Mouse (Mus musculus) urinary bladder, postnatal 14 days (tissue): Measurements from ENCODE around the gene Ptpn13.

Experiments
- DNase-seq: peaks from one replicate; pipeline ENCODE4 v3.0.0; 2021; ENCODE audit warnings: low spot score

The Ptpn13 gene

DNA sequence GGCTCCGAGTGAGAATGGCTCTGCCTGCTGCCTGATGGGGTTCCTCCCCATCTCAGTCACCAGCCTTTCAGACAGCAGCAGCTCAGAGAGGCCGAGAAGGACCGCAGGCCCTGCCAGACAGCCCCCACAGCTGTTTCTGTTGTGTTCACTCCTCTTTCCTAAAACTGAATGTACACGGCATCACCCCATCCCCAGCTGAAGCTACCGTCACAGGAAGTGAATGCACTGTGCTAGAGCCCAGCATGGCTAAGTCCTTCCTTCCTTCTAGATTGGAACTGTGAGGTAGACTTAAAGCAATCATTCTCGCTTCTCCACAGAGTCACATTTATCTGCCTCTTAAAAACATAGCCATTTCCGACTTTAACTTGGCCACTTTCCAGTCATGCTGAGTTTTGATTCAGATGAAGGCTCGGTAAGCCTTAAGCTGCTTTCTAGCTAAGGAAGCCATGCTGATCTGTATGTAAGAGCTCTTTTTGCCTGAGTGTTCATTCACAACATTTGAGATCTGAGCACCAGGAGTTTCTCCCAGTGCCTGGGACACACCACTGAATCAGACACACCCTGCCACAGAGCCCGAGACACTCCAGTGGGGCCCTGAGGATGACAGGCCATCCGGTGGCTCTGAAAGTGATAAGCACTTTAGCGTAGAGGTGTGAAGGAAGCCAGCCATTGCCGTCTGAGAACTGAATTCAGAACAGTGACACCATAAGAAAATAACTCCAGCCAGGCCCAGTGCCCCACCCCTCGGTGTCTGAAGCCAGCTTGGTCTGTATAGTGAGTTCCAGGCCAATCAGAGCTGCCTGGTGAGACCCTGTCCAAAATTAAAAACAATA lies 170.6 kb downstream of the Ptpn13 start:
- no peak for DNase-seq

DNA sequence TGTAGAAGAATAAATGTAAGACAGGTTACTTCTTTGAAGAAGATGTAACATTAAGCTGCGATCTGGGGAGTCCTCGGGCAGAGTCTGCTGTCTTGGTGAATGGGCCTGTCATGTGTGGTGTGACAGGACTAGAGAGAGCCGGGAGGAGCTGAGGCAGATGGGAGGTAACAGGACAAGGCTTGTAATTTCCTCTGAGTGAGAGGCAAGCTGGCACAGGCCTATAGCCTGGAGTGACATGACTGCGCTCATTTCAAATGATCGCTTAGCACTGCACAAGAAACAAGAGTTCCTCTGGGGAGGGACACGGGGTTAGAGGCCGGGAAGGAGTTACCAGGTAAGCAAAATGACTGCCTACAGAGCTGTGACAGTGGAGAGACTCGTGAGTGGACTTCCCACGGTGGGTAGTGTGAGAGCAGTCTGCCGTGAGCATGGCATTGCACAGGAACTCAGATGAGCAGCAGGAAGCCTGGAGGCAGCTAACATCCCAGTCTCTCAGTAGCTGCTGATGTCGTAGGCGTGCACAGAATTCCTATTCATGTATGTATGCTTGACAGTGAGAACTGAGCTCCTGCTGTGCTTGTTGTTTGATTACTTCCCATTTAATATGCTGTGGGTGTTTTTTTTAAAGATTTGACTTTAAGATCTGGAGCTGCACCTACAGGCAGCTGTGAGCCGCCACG lies 171.6 kb downstream of the Ptpn13 start:
- peak; percentile 59 for DNase-seq

DNA sequence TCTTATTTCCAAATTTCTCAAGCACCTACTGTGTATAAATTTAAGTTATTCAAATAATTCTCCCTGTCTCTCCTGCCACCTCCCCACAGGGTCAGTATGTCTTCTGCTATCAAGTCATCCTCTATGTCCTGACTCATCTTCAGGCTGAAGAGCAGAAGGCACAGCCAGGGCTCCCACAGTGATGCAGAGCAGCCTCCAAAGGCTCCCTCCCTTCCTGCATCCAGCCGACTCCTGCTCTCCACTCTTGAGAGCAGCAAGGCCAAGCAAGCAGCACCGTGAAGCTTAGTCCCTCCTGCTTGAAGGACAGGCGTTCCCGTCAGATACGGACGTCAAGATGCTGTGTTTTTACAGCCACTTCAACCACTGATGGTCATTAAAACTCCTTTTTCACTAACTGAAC lies 172.6 kb downstream of the Ptpn13 start:
- DNase-seq = no peak

DNA sequence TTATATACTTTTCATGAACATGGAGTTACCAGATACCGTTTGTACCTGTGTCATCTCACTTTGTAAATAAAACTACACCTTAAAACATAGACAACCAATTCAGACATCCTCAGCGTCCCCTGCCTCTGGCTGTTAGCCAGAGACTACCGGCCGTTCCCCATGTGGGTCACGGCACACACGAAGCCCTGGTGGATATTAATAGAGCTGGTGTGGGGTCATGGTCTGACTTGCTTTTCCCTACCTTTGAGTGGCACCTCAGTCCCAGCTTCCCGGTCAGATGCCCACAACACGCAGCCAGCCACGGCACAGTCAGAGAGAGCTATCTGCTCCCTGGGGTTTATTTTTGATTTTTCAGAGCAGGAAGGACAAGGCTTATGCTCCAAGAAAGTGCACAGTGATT lies 173.3 kb downstream of the Ptpn13 start:
- DNase-seq = no peak

DNA sequence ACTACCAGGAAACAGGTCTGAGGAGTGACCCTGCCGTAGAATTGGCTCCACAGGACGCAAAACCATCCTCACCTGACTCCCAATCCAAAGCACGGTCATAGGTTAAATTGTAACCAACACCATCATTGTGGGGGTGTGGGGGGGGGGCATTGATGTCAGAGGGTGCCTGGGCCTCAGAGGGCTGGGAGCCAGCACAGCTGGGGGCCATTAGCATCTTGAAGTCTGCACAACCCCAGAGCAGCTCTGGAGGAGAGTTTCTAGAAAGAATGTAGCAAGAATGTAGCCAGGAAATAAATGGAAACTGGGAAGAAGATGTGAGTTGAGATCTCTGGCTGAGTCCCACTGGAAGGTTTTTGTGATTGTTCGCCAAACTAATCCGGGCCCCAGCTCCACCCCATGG lies 173.9 kb downstream of the Ptpn13 start:
- no peak for DNase-seq

DNA sequence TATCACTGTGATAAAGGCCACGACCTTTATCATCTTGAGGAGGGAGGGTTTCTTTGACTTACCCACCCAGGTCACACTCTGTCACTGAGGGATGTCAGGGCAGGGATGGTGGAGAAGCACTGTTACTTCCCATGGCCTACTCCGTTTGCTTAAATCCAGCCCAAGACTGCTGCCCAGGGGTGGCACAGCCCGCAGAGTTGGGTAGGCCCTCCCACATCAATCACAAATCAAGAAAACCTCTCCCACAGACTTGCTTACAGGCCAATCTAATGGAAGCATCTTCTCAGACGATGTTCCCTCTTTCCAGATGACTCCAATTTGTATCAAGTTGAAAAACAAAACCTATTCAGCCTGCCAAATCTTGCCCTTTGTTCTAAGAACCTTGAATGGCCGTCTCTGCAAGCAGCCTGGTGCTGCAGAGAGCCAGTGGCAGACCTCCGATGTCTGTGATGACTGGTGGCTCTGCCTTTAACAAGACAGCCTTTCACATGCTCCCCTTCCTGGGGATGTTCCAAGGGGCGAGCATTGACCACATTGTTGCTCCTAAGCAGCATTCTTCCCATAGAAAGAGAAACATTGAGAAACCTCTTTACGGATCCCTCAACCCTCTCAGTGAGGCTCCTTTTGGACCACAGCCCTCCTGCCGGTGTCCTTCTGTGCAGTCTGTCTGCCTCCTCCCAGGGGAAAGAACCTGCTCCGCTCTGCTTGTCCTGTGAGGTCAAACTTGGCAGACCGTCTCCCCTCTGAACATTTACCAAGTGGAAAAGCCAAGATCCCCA lies 178.3 kb downstream of the Ptpn13 start:
- DNase-seq = no peak

DNA sequence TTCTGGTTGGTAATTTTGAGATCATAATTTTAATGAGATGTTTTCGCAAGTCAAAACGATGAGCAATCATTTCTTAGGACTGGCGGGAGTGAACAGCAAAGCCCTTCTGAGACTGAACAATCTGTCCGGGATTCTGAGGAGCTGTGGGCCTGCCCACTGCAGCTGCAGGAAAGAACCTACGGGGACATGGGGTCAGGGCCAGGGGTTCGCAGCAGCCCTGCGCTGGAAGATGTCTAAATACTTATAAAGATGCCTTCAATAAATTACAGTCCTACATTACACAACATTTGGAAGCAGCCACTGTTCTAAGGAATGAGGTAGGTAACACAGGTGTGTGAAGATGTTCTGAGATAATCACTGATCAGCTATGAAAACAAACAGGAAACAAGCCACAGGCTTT lies 180.7 kb downstream of the Ptpn13 start:
- no peak for DNase-seq

DNA sequence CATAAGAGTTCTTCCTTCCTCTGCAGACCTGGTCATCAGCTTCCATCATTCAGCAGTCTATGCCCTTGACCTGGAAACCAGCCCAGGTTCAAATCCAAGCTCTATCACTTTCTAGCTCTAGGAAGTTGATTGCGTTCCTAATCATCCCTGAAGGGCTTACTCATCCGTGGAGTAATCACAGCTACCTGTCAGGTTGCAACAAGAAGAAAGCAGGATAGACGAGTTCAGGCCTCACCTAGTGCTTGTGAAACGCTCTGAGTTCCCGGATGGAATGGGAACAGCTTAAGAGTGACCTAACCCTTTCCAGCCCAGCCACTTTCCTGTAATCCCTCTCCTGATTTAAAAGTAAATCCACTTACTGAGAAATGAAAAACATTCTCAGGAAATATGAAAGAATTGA lies 185.2 kb downstream of the Ptpn13 start:
- no peak for DNase-seq

DNA sequence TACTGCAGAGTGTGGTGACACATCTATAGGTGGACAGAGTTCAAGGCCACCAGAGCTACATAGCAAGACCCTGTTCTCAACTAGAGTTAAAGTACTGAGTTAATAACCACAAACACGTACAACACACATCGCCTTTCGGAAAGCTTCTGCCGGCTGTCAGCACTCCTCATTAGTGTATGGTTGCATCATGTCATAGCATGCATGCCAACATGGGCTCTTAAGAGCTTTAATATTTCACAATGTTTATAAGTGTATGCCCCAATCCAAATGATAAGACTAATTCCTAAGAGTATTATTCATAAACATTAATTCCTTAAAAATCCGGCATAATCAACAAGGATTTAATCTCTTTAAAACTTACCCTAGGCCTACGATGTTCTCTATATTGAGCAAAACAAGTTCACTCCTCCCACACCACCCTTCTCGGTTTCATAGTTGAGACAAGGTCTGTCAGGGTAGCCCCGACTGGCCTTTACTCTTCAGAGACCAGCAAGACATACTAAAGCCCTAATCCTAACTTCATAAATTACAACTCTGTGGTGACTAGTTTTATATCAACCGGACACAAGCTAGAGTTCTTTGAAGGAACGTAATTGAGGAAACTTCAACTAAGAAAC lies 186.0 kb downstream of the Ptpn13 start:
- DNase-seq = peak; percentile 34

DNA sequence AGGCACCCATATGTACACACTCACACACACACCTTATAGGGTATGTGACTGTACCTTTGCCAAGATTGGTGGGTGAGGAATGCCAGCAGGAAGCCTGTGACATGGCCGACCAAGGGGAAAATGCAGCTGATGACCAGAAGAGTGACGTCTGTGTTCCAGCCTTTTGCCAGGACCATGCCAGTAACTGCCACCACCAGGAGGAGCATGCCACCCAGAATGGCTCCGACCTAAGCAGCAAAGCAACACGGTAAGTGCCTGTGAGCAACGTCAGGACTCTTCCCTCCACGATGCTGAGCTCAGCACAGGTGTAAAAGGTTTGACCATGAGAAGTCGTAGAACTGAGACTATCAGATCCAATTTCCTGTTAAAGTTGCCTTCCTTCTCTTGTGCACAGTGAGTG lies 187.3 kb downstream of the Ptpn13 start:
- no peak for DNase-seq

DNA sequence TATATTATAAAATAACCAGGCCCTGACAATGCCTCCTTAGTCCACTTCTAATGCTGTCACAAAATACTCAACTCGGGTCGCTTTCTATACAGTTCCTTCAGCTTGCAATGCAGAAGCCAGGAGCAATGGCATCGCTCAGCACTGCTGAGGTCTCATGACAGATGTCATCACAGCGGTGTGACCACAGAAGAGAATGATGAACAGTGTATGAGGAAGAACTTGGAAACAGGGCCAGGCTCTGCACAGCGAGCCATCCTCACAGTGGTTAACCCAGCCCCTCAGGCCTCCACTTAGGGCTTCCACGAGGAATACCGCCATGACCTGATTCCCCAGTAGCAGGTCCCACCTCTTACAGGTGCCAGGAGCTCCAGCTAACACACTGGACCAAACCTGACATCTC lies 189.4 kb downstream of the Ptpn13 start:
- no peak for DNase-seq

DNA sequence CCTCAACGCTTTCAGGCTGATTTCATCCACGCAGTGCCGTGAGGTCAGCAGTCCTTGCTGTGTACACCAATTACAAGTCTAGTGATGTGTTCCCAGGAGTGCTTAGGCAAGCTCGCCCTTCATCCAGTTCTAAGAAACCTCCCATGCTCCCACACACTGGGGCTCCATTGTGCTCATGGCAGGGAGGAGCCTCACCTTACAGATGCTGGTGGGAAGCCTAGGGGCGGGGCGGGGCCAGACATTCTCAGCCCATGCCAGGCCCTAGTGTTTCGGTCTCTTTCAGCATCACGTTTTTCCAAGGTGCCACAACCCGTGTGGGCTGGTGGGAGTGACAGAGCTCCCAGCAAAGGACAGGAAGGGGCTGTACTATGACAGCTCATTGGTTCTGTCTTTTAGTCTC lies 192.2 kb downstream of the Ptpn13 start:
- no peak for DNase-seq

DNA sequence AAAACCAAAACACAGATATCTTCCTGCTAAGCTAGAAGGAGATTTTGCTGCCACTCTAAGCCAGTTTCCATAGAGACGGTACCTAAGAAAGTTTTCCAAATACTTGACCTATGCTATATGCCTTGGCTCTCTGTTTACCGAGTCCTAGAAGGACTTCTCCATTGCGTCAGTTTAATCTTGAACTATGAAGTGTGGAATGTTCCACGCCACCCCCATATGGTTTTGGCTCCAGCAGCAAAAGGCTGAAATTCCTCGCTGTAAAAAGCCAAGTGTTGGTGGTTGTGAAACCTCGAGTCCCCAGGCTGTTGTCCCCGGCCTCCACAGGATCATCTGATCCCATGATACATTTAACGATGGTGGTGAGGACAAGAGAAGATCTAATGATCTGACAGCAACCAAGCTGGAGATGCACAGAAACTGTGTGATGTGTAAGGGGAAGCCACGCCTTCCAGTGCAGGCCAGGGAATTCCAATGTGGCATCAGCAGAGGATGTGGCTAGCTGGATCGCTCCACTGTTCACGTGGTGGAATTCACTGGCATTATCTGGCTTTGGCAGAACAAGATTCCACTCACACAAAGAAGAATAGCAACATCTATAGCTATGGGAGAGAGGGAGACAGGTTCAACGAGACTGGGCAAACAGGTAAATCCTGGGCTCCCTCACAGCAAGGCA lies 195.4 kb downstream of the Ptpn13 start:
- peak; percentile 57 for DNase-seq

DNA sequence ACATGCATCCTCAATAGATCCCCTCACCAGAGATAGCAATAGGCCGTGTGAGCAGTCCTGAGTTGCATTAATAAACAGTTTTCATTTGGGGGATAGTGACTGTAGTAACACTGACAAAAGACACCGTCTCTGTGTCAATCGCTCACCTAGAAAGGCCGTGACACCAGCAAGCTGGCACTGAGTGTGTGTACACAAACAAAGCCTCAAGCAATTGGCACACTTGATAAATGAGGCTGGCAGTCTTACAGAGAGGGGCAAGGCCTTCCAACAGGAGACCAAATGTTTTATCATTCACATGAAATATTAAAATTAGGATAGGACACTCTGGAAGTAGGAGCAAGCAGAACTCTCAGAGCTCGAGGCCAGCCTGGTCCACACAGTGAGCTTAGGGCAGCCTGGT lies 197.3 kb downstream of the Ptpn13 start:
- no peak for DNase-seq

DNA sequence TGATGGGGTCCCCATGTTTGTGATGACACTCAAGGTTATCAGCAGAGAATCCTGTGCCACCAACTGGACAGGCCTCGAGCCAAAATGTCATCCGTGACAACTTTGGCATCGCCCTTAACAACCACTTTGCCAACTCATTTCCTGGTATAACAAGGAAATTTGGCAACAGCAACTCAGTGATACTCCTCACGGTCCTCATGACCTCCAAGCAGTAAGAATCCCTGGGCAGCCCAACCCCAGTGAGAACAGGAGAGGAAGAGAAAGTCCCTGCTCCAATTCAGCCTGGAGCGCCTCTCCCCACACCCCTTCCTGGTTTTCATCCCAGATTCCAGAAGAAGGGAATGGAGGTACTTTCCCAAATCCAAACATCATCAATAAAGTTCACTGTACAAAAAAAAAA lies 199.8 kb downstream of the Ptpn13 start:
- no peak for DNase-seq

DNA sequence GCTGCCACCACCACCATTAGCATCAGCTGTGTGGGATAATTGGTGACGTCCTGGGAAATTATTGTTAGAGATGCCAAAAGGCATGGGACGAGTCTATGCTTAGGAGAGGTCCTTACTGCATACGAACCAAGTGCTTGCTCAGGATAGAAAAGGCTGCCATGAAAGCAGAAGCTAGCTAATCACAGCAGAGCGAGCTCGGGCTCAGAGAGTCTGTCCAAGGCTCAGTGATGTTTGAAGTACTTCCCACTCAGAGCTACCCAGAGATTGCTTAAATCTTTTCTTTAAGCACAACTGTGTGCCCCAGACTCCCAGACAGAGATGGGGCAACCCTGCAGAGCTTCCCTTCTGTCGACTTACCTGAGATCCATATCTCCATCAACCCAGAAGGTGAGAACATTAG lies 203.5 kb downstream of the Ptpn13 start:
- DNase-seq = no peak

DNA sequence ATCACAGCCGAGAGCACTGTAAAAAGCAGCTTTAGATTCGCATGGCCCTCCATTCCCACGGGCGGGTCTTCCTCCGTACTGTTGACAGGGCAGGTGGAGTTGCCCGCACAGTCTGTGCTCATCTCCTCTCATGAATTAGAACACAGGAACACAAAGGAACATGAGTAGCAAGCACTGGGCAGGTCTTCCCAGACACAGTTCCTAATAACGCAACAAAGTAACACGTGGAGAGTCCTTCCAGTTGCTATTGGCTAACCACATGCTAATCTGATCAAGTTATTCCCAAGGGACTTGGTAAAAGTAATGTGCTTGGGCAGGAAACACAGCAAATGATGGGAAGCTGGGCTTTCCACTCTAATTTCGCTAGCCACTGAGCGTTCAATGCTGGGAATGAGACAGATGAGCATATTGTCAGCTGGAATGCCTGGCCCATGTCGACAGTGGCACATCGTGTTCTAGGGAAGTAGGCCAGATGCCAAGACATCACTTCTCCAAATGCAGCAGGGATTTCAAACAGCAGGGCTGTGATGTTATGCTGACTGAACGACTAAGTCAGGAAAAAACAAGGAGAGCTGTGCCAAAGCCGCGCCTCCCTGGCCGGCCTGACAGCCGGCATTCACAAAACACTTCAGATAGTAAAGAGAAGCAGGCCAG lies 204.2 kb downstream of the Ptpn13 start, which contains the start of gene Slc10a6:
Gene Slc10a6 (minus strand): TSS at position 293 of the 654 bp plus-strand sequence.
- DNase-seq = peak; percentile 82

DNA sequence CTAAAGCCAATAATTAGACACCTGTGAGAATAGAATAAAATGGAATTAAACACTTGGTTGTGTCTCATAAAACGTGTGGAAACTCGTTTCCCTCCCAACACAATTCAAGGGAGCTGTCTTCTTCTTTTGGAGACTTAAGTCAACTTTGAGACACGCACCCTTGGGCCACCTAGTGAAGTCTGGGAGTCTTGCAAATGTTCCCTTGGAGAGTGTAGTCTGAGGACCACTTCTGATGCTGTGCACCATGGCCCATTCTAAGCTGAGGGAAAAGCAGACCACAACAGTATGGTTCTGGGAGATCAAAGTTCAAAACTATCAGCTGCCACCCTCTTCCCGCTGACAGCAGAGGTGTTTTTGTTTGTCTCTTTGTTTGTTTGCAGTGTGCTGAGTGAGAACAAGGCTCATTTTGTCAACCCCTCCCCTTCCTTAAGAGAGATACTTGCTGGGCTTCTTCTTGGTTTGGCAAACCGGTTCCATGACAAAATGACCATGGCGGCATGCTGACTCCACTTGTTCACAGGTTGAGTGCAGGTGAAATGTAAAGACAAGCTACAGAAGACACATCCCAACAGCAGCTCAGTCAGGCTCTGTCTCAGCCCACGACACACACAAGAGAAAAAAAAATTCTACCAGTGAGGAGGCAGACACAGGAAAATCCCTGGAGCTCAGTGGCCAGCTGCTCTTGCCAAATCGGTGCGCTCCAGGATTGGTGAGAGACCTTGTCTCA lies 205.0 kb downstream of the Ptpn13 start:
- DNase-seq = no peak

DNA sequence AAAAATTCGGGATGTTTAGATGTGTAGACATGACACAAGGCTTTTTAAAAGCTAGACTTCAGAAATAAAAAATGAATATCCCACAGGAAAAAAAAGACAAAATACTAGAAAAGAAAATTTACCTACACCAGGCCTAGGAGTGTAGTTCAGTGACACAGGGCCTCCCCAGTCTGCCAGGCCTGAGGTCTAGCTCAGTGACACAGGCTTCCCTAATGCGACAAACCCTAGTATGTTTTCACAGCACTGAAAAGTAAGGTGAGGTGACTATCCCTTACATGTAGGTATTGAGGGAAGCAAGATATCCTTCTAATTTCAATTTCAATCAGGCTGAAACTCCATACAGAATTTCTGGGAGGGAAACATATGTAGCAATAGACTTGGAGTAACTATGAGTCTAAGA lies 212.2 kb downstream of the Ptpn13 start:
- no peak for DNase-seq

DNA sequence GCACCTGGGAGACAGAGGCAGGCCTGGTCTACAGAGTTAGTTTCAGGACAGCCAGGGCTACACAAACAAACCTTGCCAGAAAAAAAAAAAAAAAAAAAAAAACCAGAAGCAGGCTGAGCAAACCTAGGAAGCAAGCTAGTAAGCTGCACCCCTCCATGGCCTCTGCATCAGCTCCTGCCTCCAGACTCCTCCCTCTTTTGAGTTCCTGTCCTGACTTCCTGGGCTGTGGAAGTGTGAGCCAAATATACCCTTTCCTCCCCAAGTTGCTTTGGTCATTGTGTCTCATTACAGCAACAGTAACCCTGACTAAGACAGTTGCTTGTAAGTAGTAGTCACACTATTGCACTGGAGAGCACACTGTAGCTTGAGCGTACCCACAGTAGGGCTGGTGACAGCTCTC lies 219.2 kb downstream of the Ptpn13 start:
- no peak for DNase-seq

DNA sequence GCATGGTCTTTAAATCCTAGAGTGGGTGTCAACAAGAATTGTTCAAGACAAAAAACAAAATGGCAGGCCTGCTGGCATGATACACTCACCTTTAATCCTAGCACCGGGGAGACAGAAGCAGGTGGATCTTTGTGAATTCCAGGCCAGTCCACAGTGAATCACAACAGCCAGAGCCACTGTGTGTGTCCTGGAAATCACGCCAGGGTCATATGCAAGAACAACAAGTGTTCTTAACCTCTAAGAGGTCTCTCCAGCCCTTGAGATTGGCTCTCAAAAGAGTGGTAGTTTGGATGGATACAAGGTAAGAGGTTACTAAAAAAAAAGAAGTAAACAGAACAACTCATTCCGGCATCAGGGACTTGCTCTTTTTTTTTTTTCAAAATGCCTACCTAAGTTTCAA lies 222.3 kb downstream of the Ptpn13 start:
- DNase-seq = no peak
